Mouse (Mus musculus) small intestine, adult 2 months (tissue): Measurements from ENCODE around the gene Myo18a.

ENCODE experiments used
- CTCF ChIP-seq: fragments of 200-500 bp; IDR thresholded peaks from 2 replicates; pipeline ENCODE4 v1.5.1; 2012; ENCODE audit warnings: low read depth, mild to moderate bottlenecking, control low read depth, inconsistent platforms, low read length, moderate library complexity, mixed read lengths; ENCODE audit not compliant: insufficient replicate concordance, insufficient read length; ENCODE audit errors: extremely low read depth
- POLR2A ChIP-seq: fragments of 200-500 bp; IDR thresholded peaks from 2 replicates; pipeline ENCODE4 v1.6.1; 2012; ENCODE audit warnings: low read depth, mild to moderate bottlenecking, control low read depth, inconsistent platforms, low read length, moderate library complexity

DNA sequence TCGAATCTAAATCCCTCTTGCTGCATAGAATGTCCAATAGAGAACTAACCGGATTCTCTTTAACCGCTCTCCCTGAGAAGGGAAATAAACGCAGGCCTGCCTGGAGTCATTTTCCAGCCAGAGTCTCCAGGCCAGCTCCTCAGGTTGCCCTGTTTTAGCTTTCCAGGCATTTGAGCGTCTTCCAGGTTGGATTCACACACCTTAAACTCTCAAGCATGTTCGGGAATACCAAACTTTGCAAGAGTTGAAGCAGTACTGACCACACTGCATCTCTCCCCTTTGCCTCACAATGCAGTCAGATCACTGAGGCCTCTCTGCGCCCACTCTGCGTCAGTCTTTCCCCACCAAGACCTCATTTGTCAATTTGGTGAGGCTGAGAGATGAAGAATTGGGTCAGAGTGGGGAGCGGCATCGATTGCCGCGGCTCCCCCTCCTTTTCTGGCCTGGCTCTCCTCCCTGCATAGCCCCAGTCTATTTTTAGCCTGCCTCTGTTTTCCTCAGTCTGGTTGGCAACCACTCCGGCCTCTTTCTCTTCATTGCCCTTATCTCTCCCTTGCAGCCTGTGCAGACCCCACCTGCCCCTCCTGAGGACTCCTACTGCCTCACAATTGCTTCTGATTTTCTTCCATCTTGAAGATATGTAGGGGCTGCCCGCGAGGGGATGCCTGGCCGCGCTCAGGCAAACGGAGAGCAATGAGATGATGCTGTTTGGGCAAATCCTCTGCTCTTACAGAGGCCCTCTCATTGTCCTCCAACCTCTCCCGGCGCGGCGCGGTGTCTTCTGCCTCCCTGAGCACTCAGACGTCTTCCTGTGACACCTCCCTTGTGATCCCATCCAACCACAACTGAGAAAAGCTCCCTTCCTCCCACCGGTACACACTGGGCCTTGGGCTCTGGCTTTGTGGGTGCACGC is 113.1 kb downstream of the Myo18a start:
- TF ChIP-seq POLR2A = no peak
- TF ChIP-seq CTCF = no peak
